Mouse (Mus musculus): ENCODE measurements at regions not wholly inside any gene's neighbourhood (a gene's known extent, or its start where the extent isn't known, plus 50 kb on each side); places are given as distances from the start of the nearest gene placed in this dataset.

DNA sequence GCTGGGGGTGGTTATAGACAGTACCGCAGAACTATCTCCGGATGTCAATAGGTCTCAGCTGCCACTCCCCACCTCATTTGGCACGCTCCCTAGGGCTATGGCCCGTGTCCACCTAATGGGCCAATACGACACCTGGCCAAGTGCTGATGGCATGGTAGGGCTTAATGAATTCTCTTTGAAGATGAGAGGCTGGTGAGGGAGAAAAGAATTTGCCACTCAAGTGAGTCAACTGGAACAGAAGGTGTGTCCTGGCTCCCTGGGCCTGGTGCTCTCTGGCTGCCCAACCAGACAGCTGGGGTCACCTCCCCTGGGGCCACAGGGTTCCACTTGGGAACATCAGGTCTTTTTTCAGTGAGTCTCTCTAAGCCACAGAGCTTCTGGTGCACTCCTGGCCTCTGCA is 187.7 kb upstream of the Lpp start:
- WGBS: 37% methylated on average over 5 of the region's 5 CpGs
- Histone ChIP-seq H3K36me3 (no peaks in the 10 kb centered on the region), H3K4me3 (no peak overlapping the region), H3K9me3 (replicated peaks) (no peaks in the 10 kb centered on the region), H3K4me1 (peaks cover 24% of the 10 kb centered on the region), H3K27ac (no peak overlapping the region), H3K27me3 (ENCODE audit: low read depth, poor library complexity, severe bottlenecking) (no peaks in the 10 kb centered on the region)
- peak; percentile 35 for DNase-seq (ENCODE audit: low spot score)

DNA sequence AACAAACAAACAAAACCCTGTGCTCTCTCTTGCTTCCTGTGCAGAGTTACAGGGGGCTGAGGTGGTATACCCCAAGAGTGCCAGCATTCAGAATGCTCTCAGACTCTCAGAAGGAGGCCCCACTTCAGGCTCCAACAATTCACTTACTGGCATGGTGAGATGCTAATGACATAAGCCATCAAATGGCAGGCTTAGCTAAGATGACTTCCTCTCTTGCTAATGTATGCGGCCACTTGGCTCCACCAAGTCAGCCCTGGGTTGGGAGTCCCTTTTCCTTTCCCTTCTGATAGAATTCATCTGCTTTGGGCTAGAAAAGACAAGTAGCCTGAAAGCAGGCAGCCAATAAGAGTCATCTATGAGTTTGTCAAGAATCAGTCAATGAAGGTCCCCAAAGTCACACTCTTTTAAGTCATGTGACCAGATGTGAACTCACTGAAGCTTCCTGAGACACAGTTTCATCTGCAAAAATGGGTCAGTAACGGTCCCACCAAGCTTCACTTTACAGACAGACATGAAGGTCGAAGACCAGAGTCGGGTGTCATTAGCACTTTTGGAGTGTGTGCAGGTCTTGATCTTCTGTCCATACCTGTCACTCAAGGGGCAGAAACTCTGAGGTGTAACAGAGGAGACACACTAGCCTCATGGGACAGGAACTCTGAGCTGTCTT is 189.1 kb upstream of the Lpp start:
- H3K4me3 ChIP-seq: no peak overlapping the region
- peaks cover 24% of the 10 kb centered on the region for H3K4me1 ChIP-seq
- no peak overlapping the region for H3K27ac ChIP-seq
- DNase-seq (ENCODE audit: low spot score): no peak
- H3K27me3 ChIP-seq (ENCODE audit: low read depth, poor library complexity, severe bottlenecking): no peaks in the 10 kb centered on the region
- WGBS: 82% methylated on average over 4 of the region's 4 CpGs
- no peaks in the 10 kb centered on the region for H3K9me3 ChIP-seq (replicated peaks)
- H3K36me3 ChIP-seq: no peaks in the 10 kb centered on the region

- H3K4me3 ChIP-seq: no peak overlapping the region
- H3K27me3 ChIP-seq (ENCODE audit: low read depth, poor library complexity, severe bottlenecking): no peaks in the 10 kb centered on the region
- WGBS: 93% methylated on average over 5 of the region's 5 CpGs
- peaks cover 24% of the 10 kb centered on the region for H3K4me1 ChIP-seq
- no peak for DNase-seq (ENCODE audit: low spot score)
- no peaks in the 10 kb centered on the region for H3K9me3 ChIP-seq (replicated peaks)
- H3K36me3 ChIP-seq: no peaks in the 10 kb centered on the region
- no peak overlapping the region for H3K27ac ChIP-seq
Observed at GRCm38 (mm10) chr16:24202653-24203052, 190.7 kb upstream of the Lpp start.

DNA sequence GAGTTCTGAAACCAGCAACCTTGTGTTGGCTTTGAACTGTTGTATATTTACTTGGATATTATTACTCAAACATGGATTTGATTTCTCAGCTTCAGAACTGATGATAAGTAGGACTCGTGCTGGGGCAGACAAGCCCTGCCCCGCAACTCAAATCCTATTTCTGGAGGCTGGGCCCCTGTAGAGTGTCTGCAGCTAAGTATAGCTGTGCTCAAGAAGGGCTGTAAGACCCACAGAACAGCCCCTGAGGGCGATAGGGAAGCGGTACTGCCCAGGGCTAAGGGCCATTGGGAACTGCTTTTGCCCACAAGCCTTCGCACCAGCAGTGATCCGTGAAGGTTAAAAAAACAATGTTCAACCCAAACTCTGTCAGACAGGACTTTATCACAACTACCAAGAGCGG is 191.9 kb upstream of the Lpp start:
- Histone ChIP-seq H3K36me3 (no peaks in the 10 kb centered on the region), H3K9me3 (replicated peaks) (no peaks in the 10 kb centered on the region), H3K27ac (no peak overlapping the region), H3K4me3 (no peak overlapping the region), H3K4me1 (peaks cover 17% of the 10 kb centered on the region), H3K27me3 (ENCODE audit: low read depth, poor library complexity, severe bottlenecking) (no peaks in the 10 kb centered on the region)
- no peak for DNase-seq (ENCODE audit: low spot score)
- 90% methylated on average over 7 of the region's 7 CpGs for WGBS

DNA sequence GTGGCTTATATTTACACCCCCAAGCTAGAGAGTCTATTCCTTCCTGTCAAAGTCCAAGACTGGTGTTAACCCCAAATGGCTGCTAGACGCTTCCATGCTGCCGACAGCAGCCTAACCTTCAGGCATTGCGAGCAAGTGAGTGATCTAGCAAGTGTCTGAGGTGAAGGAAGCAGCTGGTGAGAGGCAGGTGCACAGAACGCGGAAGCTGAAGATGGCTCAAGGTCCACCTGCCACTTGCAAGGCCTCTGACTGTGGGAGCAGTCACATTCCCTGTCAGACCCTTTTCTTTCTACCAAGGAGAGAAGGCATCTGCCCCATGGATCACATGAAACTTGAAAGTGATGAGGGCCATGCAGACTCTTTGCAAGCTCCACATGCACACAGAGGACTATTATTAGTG is 193.1 kb upstream of the Lpp start:
- no peaks in the 10 kb centered on the region for H3K36me3 ChIP-seq
- no peaks in the 10 kb centered on the region for H3K9me3 ChIP-seq (replicated peaks)
- H3K4me3 ChIP-seq: no peak overlapping the region
- 92% methylated on average over 5 of the region's 5 CpGs for WGBS
- peaks cover 4% of the 10 kb centered on the region for H3K4me1 ChIP-seq
- no peak overlapping the region for H3K27ac ChIP-seq
- no peak for DNase-seq (ENCODE audit: low spot score)
- H3K27me3 ChIP-seq (ENCODE audit: low read depth, poor library complexity, severe bottlenecking): no peaks in the 10 kb centered on the region

GRCm38 (mm10) chr16:24199408-24200167 is 193.7 kb upstream of the Lpp start:
- H3K4me1 ChIP-seq: no peaks in the 10 kb centered on the region; the same call in 1 of the 2 replicates
- H3K36me3 ChIP-seq: no peaks in the 10 kb centered on the region
- 82% methylated on average over 18 of the region's 18 CpGs for WGBS
- H3K4me3 ChIP-seq: no peak overlapping the region
- no peaks in the 10 kb centered on the region for H3K27me3 ChIP-seq (ENCODE audit: low read depth, poor library complexity, severe bottlenecking)
- no peaks in the 10 kb centered on the region for H3K9me3 ChIP-seq (replicated peaks)
- no peak for DNase-seq (ENCODE audit: low spot score)
- H3K27ac ChIP-seq: no peak overlapping the region

DNA sequence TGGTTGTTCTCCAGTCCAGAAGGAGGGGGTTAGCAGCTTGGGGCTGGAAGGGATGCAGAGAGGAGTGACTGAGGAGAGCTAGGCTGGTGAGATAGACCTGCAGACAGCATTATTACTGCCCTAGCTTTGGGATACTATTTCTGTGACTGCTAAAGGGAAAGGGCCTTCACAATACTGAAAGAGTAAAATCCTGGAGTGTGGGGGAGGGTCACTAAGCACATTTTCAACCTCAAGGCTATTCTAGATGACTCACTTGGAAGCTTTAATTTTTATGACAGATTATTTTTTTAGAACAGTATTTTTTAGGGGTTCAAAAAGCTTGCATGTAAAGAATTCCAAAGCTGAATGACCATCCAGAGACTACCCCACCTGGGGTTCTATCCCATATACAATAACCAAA is 195.0 kb upstream of the Lpp start:
- Histone ChIP-seq H3K9me3 (replicated peaks) (no peaks in the 10 kb centered on the region), H3K4me1 (no peaks in the 10 kb centered on the region)

DNA sequence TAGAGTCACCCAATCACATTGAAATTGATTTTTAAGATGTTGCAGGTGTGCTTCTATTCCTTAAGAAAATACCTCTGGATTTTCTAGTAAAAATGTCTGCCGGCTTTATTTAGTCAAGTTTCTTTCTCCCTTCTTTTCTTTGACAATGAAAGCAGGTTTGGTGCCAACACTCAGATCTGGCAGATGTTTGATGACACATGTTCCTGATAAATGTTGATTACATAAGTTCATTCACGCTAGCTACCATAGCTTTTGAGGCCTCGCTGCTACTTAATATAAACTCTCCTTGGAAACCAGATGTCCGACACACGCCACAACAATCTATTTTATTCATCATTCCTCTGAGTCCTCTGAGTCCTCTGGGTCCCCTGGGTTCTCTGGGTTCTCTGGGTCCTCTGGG is 195.7 kb upstream of the Lpp start:
- no peaks in the 10 kb centered on the region for H3K27me3 ChIP-seq (ENCODE audit: low read depth, poor library complexity, severe bottlenecking)
- H3K4me3 ChIP-seq: no peak overlapping the region
- DNase-seq (ENCODE audit: low spot score): no peak
- H3K4me1 ChIP-seq: no peaks in the 10 kb centered on the region
- no peaks in the 10 kb centered on the region for H3K36me3 ChIP-seq
- no peak overlapping the region for H3K27ac ChIP-seq
- H3K9me3 ChIP-seq (replicated peaks): no peaks in the 10 kb centered on the region
- 85% methylated on average over 5 of the region's 5 CpGs for WGBS

More for the DNA sequence above, 195.0 kb upstream of the Lpp start:
- DNase-seq (ENCODE audit: low spot score): no peak
- Histone ChIP-seq H3K36me3 (no peaks in the 10 kb centered on the region), H3K27me3 (ENCODE audit: low read depth, poor library complexity, severe bottlenecking) (no peaks in the 10 kb centered on the region), H3K4me3 (no peak overlapping the region), H3K27ac (no peak overlapping the region)

- no peak for DNase-seq (ENCODE audit: low spot score)
- no peaks in the 10 kb centered on the region for H3K36me3 ChIP-seq
- no peaks in the 10 kb centered on the region for H3K9me3 ChIP-seq (replicated peaks)
- H3K4me1 ChIP-seq: no peaks in the 10 kb centered on the region
- no peak overlapping the region for H3K27ac ChIP-seq
- 70% methylated on average over 2 of the region's 2 CpGs for WGBS
- H3K4me3 ChIP-seq: no peak overlapping the region
- H3K27me3 ChIP-seq (ENCODE audit: low read depth, poor library complexity, severe bottlenecking): no peaks in the 10 kb centered on the region
Observed at GRCm38 (mm10) chr16:24193945-24194344, 199.4 kb upstream of the Lpp start.

GRCm38 (mm10) chr16:24193251-24193873 is 199.9 kb upstream of the Lpp start:
- 66% methylated on average over 15 of the region's 15 CpGs for WGBS
- Histone ChIP-seq H3K4me3 (no peak overlapping the region), H3K27me3 (ENCODE audit: low read depth, poor library complexity, severe bottlenecking) (no peaks in the 10 kb centered on the region), H3K9me3 (replicated peaks) (no peaks in the 10 kb centered on the region), H3K36me3 (no peaks in the 10 kb centered on the region), H3K4me1 (no peaks in the 10 kb centered on the region), H3K27ac (no peak overlapping the region)
- DNase-seq (ENCODE audit: low spot score): no peak

GRCm38 (mm10) chr16:24192013-24192412 is 201.3 kb upstream of the Lpp start:
- Histone ChIP-seq H3K36me3 (no peaks in the 10 kb centered on the region), H3K4me3 (no peak overlapping the region), H3K4me1 (no peaks in the 10 kb centered on the region), H3K27ac (no peak overlapping the region), H3K9me3 (replicated peaks) (no peaks in the 10 kb centered on the region), H3K27me3 (ENCODE audit: low read depth, poor library complexity, severe bottlenecking) (no peaks in the 10 kb centered on the region)
- 95% methylated on average over 1 of the region's 1 CpGs for WGBS
- no peak for DNase-seq (ENCODE audit: low spot score)

GRCm38 (mm10) chr16:24187131-24187530 is 198.5 kb upstream of the Bcl6 start:
- no peaks in the 10 kb centered on the region for H3K36me3 ChIP-seq
- WGBS: 54% methylated on average over 6 of the region's 6 CpGs
- DNase-seq (ENCODE audit: low spot score): no peak
- H3K27me3 ChIP-seq (ENCODE audit: low read depth, poor library complexity, severe bottlenecking): no peaks in the 10 kb centered on the region
- H3K9me3 ChIP-seq (replicated peaks): no peaks in the 10 kb centered on the region
- no peak overlapping the region for H3K4me3 ChIP-seq
- no peaks in the 10 kb centered on the region for H3K4me1 ChIP-seq
- H3K27ac ChIP-seq: no peak overlapping the region

- no peak overlapping the region for H3K4me3 ChIP-seq
- H3K4me1 ChIP-seq: no peaks in the 10 kb centered on the region
- no peak for DNase-seq (ENCODE audit: low spot score)
- no peak overlapping the region for H3K27ac ChIP-seq
- H3K27me3 ChIP-seq (ENCODE audit: low read depth, poor library complexity, severe bottlenecking): no peaks in the 10 kb centered on the region
- H3K9me3 ChIP-seq (replicated peaks): no peaks in the 10 kb centered on the region
- WGBS: 81% methylated on average over 6 of the region's 6 CpGs
- no peaks in the 10 kb centered on the region for H3K36me3 ChIP-seq
Observed at GRCm38 (mm10) chr16:24185989-24186388, 197.3 kb upstream of the Bcl6 start.
